Mouse (Mus musculus) ES-Bruce4 (cell line): ENCODE data around the gene Hydin.

ENCODE experiments used
- CTCF ChIP-seq: IDR thresholded peaks from one replicate; pipeline ENCODE4 v1.8.1; 2011; ENCODE audit warnings: low read depth, low read length
- EP300 ChIP-seq: IDR thresholded peaks from 2 replicates; pipeline ENCODE4 v1.6.1; 2011; ENCODE audit warnings: low read depth, low read length; ENCODE audit not compliant: insufficient read depth

- TF ChIP-seq EP300 (no peak), CTCF (no peak)
These were observed 382.5 kb downstream of the Hydin start for GRCm38 (mm10) chr8:110649286-110649685.
